Mouse (Mus musculus) testis, adult 2 months (tissue): ENCODE results near the gene Cep112. TPM values are rescaled to one million over a fixed set of nuclear protein-coding genes. Genes with fewer than 3 reads are reported as not detected.
A peak's percentile ranks its signal among the peaks of the same experiment; 100 is the strongest.

Source experiments
- H3K27ac ChIP-seq: fragments of 200-500 bp; 2 replicates; pipeline ENCODE4 v1.5.1; 2012; ENCODE audit warnings: low read depth, low read length; ENCODE audit not compliant: control insufficient read depth, insufficient read depth
- H3K27me3 ChIP-seq: fragments of 200-500 bp; 2 replicates; pipeline ENCODE4 v1.6.1; 2012; ENCODE audit warnings: mild to moderate bottlenecking, low read length, moderate library complexity; ENCODE audit not compliant: control insufficient read depth, insufficient read depth
- H3K36me3 ChIP-seq: fragments of 200-500 bp; 2 replicates; pipeline ENCODE4 v1.6.1; 2012; ENCODE audit warnings: mild to moderate bottlenecking, low read length; ENCODE audit not compliant: control insufficient read depth, insufficient read depth
- H3K4me1 ChIP-seq: fragments of 200-500 bp; 2 replicates; pipeline ENCODE4 v1.6.1; 2012; ENCODE audit warnings: low read length; ENCODE audit not compliant: control insufficient read depth, insufficient read depth
- H3K4me3 ChIP-seq: fragments of 200-500 bp; 2 replicates; pipeline ENCODE4 v1.5.1; 2012; ENCODE audit warnings: low read depth, mild to moderate bottlenecking, low read length, moderate library complexity, mixed read lengths; ENCODE audit not compliant: control insufficient read depth
- CTCF ChIP-seq: fragments of 200-500 bp; IDR thresholded peaks from 2 replicates; pipeline ENCODE4 v1.5.1; 2012; ENCODE audit warnings: low read depth, mild to moderate bottlenecking, inconsistent platforms, low read length, moderate library complexity; ENCODE audit not compliant: control insufficient read depth, insufficient read depth, insufficient replicate concordance
- POLR2A ChIP-seq: fragments of 200-500 bp; IDR thresholded peaks from 2 replicates; pipeline ENCODE4 v1.6.1; 2012; ENCODE audit warnings: low read depth, mild to moderate bottlenecking, inconsistent platforms, low read length, moderate library complexity; ENCODE audit not compliant: control insufficient read depth
- polyA plus RNA-seq: library from polyadenylated mRNA; depleted of rRNA; stranded (reverse); fragments of >200 nt; gene quantifications from 2 replicates; pipeline ENCODE4 v1.2.3, GENCODE M21; 2012

The Cep112 gene
- polyA plus RNA-seq, 1 experiment = 127 TPM

GRCm38 (mm10) chr11:108488256-108488655 lies 63.3 kb downstream of the Cep112 start:
- TF ChIP-seq POLR2A (no peak), CTCF (no peak)
- no peaks in the 10 kb centered on the region; the same call in 1 of the 2 replicates for H3K4me1 ChIP-seq
- no peaks in the 10 kb centered on the region for H3K27me3 ChIP-seq
- no peak overlapping the region for H3K27ac ChIP-seq
- H3K36me3 ChIP-seq = no peaks in the 10 kb centered on the region
- no peak overlapping the region for H3K4me3 ChIP-seq

- H3K27me3 ChIP-seq = no peaks in the 10 kb centered on the region
- H3K27ac ChIP-seq = no peak overlapping the region
- H3K36me3 ChIP-seq = no peaks in the 10 kb centered on the region
- H3K4me3 ChIP-seq = no peak overlapping the region
- TF ChIP-seq CTCF (no peak), POLR2A (no peak)
- no peaks in the 10 kb centered on the region; the same call in 1 of the 2 replicates for H3K4me1 ChIP-seq
Observed at GRCm38 (mm10) chr11:108489863-108490262, 64.9 kb downstream of the Cep112 start.

GRCm38 (mm10) chr11:108508190-108508589 lies 83.2 kb downstream of the Cep112 start:
- Histone ChIP-seq H3K4me3 (no peak overlapping the region), H3K27me3 (no peaks in the 10 kb centered on the region), H3K36me3 (no peaks in the 10 kb centered on the region), H3K27ac (no peak overlapping the region), H3K4me1 (no peaks in the 10 kb centered on the region)
- TF ChIP-seq CTCF (no peak), POLR2A (no peak)

GRCm38 (mm10) chr11:108527725-108528363 lies 102.9 kb downstream of the Cep112 start:
- TF ChIP-seq POLR2A (no peak), CTCF (no peak)
- Histone ChIP-seq H3K4me3 (no peak overlapping the region), H3K36me3 (no peaks in the 10 kb centered on the region)

GRCm38 (mm10) chr11:108532901-108533300 lies 107.9 kb downstream of the Cep112 start:
- no peak overlapping the region for H3K27ac ChIP-seq
- H3K36me3 ChIP-seq = no peaks in the 10 kb centered on the region
- H3K4me3 ChIP-seq = peak overlapping the region; percentile 11; the same call in 1 of the 2 replicates
- no peaks in the 10 kb centered on the region for H3K27me3 ChIP-seq
- no peak for TF ChIP-seq CTCF
- no peak for TF ChIP-seq POLR2A
- no peaks in the 10 kb centered on the region for H3K4me1 ChIP-seq

More at GRCm38 (mm10) chr11:108527725-108528363, 102.9 kb downstream of the Cep112 start:
- Histone ChIP-seq H3K27ac (no peak overlapping the region), H3K4me1 (no peaks in the 10 kb centered on the region), H3K27me3 (no peaks in the 10 kb centered on the region)

- peak overlapping the region; percentile 77 for H3K4me3 ChIP-seq
- no peaks in the 10 kb centered on the region for H3K27me3 ChIP-seq
- H3K36me3 ChIP-seq = no peaks in the 10 kb centered on the region
- TF ChIP-seq CTCF (no peak), POLR2A (no peak)
- no peaks in the 10 kb centered on the region for H3K4me1 ChIP-seq
- H3K27ac ChIP-seq = no peak overlapping the region
Observed at GRCm38 (mm10) chr11:108534014-108534413, 109.0 kb downstream of the Cep112 start.

- no peaks in the 10 kb centered on the region for H3K27me3 ChIP-seq
- no peaks in the 10 kb centered on the region for H3K36me3 ChIP-seq
- H3K27ac ChIP-seq = no peak overlapping the region
- TF ChIP-seq CTCF (no peak), POLR2A (no peak)
- H3K4me1 ChIP-seq = no peaks in the 10 kb centered on the region
- no peak overlapping the region for H3K4me3 ChIP-seq
Observed at GRCm38 (mm10) chr11:108552997-108553622, 128.1 kb downstream of the Cep112 start.
